Mouse (Mus musculus): ENCODE results near the gene Phykpl.
A peak's percentile ranks its signal among the peaks of the same experiment; 100 is the strongest.
"Not testable (repeated sequence)": the region's sequence is repeated elsewhere in the genome, so short reads cannot be mapped to it uniquely, and the experiment has no call there.

Phykpl gene

DNA sequence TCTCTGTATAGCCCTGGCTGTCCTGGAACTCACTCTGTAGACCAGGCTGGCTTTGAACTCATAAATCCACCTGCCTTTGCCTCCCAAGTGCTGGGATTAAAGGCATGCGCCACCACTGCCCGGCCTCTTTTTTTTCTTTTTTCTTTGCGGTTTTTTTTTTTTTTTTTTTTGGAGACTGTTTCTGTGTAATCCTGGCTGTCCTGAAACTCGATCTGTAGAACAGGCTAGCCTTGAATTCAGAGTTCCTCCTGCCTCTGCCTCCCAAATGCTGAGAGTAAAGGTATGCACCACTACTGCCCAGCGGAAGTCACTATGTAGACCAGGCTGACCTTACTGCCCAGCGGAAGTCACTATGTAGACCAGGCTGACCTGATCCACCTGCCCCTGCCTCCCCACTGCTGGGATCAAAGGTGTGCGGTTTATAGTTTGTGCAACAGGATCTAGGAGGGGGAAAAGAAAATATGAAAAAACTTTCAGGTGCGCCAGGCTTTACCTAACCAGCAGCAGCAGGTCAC lies 34.4 kb downstream of the Phykpl start:
- no peak for DNase-seq (ENCODE audit: low spot score)

DNA sequence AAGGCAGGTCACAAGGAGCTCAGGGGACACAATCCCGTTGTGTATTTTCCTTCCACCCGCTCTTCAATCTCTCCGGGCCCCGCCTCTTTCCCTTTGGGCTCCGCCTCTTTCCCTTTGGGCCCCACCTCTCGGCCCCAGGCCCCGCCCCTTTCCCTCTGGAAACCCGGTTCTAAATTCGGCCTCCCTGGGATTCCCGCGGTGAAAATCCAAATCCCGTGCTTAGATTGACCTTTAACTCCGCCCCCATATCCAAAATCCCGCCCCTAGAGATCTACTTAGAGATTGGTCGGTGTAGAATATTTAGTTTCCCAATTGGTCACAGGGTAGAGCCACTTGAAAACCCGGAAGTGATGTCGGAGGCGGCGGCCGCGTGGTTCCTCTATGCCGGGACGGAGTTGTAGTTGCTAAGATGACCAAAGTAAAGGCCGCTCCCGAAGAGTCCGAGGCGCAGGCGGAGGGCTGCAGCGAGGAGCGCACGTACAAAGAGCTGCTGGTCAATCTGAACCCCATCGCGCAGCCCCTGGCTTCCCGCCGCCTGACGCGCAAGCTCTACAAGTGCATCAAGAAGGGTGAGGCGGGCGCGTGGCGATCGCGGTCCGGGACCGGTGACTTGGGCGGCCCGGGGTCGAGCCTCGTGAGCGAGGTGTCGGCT lies 35.0 kb downstream of the Phykpl start, which contains the start of gene Nhp2:
Gene Nhp2 (plus strand): TSS at position 327 of the 652 bp plus-strand sequence.
- DNase-seq (ENCODE audit: low spot score) = peak; percentile 100

DNA sequence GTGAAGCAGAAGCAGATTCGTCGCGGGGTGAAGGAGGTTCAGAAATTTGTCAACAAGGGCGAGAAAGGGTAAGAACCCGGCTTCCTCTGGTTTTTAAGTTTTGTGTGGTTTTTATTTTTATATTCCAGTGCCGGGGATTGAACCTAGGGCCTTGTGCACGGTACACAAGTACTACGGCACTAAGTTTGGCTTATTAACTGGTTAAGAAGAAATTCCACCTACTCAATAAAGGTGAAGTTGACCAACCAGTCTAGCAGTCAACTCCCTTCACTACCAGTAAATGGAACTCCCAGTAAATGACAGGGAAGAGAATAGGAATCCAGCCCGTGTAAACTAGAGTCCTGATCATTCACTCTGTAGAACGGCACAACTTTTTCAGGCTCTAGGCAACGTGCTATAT lies 35.5 kb downstream of the Phykpl start:
- DNase-seq (ENCODE audit: low spot score) = no peak

DNA sequence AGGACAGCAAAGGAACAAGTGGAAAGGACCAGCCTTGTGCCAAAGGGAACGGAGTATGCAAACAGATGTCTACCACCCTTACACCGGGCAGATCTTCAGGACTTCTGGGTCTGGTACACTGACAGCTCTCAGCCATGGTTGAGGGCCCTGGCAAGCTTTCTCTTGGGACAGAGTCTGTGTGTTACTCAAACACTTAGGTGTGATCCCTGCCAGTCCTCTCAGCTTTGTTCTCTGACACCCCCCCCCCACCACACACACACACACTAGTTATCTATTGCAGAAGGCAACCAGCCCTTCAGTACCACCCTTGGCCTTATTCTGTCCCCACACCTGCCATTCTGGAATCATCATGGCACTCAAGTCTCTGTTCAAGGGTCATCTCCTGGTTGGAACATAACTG lies 37.2 kb downstream of the Phykpl start:
- DNase-seq (ENCODE audit: low spot score) = no peak

DNA sequence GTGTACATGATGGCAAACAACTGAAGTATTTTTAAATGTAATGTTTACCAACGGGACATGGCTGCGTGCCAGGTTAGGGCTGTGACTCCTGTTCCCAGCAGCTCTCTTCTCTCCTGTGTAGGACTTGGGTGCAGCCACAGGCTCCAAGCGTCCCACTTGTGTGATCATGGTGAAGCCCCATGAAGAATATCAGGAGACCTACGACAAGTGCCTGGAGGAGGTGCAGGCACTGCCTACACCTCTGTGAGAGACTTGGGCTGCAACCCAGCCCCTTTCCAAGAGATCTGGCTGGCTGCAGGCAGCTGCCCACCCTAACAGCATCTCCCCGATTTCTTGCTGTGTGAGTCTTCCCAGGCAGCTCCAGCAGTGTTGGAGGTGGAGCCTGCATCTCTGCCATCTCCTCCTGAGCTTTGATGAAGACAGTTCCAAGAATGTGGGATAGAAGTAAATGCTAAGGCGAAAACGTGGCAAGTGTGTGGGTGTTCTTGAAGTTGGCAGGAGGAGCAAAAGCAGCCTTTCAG lies 38.5 kb downstream of the Phykpl start:
- DNase-seq (ENCODE audit: low spot score) = no peak

DNA sequence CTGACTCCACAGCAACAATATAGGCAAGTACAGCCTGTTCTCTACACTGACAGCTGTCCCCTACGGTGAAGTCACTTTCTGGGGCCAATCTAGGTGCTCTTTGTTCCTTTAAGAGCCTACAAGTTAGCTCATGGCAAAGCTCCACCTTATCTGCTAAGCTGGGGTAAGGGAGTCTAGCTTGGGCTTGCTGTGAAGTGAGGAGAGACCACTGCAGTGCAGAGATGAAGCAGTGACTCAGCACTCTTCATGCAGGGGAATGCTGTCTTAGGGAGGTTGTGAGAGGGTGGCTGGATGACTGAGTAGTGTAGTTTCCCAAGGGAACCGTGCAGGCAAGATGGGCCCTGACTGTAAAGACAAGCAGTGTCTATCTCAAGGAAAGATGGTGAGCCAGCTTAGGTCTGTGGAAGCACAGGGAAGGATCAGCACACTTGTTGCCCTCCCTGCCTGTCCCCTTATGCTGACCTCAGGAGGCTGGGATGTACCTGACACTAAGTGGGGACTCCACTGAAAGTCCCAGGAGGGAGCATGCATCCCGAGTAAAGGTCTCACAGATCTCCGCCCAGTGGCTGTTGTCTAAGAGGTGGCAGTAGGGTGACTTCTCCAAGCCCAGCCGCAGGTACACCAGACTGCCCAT lies 40.7 kb downstream of the Phykpl start:
- no peak for DNase-seq (ENCODE audit: low spot score)

DNA sequence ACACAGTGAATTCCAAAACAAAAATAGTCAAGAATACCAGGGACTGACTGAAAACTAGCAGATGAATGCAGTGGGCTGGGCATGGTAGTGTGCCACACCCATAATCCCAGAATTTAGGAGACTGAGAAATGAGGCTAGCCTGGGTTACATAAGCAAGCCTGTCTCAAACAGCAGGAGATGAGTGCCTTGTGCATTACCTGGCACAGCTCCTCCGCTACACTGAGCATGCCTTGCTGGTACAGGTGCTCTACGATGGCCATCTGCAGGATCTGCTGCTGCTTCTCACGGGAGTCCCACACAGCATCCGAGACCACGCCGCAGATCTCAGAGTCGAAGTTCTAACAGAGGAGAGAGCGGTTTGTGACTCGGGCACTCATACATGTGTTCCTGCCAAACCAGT lies 42.9 kb downstream of the Phykpl start:
- no peak for DNase-seq (ENCODE audit: low spot score)

DNA sequence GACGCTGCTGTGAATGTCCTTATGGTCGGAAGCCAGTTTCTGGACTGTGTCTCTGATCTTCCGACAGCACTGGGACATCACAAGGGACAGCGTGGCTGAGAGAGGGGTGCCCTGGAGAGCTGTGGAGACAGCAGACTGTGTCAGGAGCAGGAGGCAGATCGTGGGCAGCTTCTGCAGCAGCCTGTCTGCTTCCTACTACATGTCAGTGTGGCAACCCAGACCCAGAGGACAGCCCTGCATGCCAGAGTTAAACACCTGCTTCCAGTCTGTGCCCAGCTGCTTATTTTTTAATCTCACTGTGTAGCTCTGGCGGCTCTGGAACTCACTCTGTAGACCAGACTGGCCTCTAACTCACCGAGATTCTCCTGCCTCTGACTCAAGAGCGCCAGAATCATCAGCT lies 43.4 kb downstream of the Phykpl start:
- no peak for DNase-seq (ENCODE audit: low spot score)

DNA sequence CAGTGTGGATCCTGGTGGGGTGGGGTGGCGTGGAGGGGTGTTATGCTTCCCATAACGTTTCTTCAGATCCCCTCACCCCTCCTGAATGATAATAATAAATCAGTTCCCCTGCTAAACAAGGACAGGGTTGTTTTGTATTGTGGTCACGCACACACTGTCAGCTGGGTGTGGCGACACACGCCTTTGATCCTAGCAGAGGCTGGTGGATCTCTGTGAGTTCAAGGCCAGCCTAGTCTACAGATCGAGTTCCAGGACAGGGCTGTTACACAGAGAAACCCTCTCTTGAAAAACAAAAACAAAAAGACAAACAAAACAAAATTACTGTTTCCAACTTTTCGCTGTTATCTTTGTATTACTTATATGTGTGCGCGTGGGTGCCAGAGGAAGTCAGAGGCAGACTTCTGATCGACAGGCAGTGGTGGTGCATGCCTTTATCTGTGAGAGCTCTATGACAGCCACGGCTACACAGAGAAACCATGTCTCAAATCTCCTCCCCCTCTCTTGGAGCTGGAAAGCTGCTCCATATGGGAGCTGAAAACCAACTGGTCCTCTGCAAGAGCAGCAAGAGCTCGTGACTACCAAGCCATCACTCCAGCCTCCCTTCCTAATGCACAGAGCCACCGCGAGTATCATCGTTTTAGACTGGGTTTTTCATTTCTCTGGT lies 45.2 kb downstream of the Phykpl start:
- no peak for DNase-seq (ENCODE audit: low spot score)

DNA sequence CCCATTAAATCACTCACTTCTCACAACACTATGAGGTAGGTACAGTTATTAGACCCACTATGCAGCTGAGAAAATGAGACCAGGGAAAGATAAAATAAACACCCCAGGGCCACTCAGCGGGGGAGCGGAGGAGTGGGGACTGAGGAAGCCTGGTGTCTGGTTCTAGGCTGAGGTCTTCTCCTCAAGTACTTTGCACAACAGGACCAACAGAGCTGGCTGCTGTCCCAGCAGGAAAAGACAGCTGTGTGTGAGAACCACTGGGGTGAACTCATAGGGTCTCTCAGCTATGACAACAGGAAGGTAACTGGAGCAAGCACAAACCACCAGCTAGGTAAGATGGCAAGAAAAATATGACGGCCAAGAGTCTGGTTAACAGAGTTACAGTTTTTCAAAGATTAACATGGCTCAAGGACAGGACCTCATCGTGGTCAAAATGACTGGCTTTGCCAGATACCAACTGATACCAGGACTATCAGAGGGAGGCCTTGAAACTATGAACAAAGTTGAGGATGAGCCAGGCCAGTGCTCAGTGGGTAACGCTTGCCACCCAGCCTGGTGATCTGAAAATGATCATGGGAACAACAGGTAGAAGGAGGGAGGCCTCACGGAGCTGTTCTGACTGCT lies 47.7 kb downstream of the Phykpl start:
- no peak for DNase-seq (ENCODE audit: low spot score)

DNA sequence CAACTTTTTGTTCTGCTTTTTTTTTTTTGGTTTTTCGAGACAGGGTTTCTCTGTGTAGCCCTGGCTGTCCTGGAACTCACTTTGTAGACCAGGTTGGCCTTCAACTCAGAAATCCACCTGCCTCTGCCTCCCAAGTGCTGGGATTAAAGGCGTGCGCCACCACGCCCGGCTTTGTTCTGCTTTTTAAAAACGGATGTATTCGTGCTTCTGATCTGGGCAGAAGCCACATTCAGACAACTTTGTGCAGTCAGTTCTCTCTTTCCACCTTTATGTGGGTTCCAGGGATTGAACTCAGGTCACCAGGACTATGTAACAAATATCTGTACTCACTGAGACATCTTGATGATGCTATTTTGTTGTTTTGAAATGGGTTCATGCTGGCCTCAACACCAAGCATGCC lies 48.6 kb downstream of the Phykpl start:
- not testable (repeated sequence) for DNase-seq (ENCODE audit: low spot score)

DNA sequence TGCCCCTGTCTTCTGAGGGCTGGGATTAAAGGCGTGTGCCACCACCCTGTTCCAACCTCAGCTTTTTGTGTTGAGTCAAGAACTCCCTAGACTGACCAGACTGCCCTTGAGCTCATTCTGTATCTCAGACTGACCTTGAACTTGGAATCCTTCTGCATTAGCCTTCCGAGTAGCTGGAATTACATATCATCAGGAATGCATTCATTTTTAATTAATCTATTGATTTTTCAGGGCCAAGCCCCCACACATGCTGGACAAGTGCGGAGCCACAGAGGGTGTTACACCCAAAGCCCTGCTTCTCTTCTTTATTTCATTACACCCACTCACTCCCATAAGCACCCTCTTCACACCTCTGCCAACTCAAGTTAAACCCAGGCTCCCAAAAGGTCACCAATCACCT lies 49.2 kb downstream of the Phykpl start:
- no peak for DNase-seq (ENCODE audit: low spot score)

DNA sequence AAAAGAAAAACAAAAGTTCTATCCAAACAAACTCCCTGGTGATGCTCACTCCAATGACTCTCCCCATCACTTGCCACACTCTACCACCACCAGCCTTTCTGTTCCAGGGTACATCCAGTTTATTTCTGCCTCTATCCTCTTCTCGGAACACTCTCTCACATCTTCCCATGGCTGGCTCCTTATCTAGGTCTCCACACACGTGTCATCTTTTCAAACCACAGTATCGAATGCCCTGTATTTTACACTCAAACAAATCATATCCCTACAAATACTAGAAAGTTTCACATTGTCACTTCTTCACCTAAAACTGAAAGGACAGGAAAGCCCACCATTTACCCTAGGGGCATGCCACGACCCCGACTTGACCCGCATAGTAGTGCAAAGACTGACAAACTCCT lies 50.6 kb downstream of the Phykpl start:
- no peak for DNase-seq (ENCODE audit: low spot score)

DNA sequence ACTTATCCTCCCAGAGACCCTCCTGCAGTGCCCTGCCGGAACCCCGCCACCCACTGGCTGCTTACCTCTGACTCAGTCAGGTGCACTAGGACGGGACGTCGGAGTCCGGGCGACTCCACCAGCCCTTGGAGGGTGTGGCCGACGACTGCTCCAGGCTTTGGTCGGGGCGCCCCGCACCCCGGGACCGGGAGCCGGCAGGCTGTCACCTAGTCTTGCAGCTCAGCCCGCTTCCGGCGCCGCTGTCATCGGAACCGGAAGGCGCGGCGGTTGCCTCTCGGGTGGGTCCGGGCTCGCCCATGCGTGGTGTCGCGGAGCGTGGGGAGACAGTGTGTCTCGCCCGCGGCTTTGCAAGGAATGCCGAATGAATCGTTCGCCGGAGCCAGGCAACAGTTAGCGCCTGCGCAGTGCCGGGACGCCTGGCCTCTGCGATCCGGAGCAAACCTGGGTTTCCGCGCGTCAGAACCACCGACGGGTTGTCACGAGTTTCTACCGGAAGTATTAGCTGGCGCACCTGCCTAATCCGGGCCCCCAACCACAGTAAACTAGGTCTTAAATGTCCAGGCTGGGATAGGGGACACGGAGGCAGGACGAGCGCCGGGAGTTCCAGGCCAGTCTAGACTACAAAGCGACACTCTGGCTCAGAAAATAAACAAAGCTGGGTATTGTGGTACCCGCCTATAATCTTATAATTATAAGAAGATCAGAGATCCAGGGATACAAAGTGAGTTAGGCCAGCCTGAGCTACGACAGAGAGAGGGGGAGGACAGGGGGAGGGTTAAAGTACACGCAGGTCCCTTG lies 51.2 kb downstream of the Phykpl start, which contains the start of gene Rmnd5b:
Gene Rmnd5b (minus strand): TSS at position 372 of the 798 bp plus-strand sequence.
- peak; percentile 86 for DNase-seq (ENCODE audit: low spot score)

DNA sequence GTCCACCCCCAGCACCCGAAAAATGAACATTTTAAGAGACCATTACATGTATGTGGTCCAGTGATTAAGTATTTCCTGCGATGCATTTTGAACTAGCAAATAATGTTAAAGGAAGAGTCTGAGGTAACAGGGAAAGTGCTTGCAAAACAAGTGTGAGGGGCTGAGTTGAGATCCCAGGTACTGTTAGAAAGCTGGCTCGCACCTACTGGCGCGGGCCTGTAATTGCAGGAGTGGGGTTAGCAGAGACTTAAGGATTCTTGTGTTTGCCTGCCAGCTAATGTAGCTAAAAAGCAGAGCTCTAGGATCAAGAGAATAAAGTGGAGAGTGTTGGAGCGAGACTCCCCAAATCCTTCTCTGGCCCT lies 51.7 kb downstream of the Phykpl start:
- peak; percentile 85 for DNase-seq (ENCODE audit: low spot score)

DNA sequence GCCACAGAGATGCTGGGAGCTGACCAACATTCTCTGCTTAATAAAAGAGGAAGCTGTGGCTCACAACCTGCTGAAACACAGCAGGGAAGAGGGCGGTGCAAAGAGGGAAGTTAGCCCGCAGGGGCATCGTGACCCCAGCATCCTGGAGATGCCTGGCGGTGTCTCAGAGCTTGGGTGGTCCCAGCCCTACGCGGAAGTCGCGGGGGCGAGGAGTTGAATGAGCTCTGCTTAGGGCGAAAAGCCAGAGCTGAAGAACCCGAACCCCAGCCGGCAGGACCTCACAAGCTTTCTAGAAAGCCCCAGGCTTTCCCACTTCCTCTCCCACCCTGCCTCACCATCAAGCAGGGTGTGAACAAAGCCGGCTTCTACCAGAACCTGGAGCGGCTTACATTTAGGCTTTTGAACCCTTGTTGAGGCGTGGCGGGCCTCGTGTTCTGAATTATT lies 53.4 kb downstream of the Phykpl start:
- DNase-seq (ENCODE audit: low spot score) = peak; percentile 81

DNA sequence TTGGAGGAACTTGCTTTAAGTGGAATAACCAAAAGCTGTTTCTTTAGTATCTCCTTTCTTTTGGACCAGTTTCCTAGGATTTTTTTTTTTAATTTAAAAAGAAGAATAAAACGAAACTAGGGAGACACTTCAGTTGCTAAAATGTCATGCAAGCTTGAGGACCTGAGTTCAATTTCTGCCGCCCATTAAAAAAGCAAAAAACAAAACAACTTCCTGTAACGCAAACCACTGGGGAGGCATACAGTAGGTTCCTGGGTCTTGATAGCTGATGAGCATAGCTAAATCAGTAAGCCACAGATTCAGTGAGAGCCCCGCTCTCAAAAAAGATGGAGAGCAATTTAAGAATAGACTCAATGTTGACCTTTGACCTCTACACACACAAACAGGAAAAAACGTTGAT lies 53.9 kb downstream of the Phykpl start:
- no peak for DNase-seq (ENCODE audit: low spot score)

DNA sequence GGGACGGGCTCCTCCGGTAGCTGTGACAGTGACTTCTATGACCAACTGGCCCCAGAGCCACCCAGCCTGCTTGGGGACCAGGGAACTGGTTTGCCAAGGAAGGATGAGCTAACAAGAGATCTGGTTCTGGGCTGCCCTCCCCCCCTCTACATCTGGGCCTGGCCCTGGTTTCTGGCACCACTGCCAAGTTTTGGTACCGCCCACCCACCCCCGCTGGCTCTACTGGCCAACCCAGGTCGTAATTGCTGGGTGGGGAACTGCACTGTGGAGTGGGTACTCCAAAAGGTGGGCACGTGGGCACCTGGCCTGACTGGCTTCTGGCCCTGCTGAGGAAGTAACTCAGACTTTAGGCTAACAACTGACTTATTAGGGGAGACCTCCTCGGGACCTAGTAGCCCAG lies 56.2 kb downstream of the Phykpl start:
- no peak for DNase-seq (ENCODE audit: low spot score)

DNA sequence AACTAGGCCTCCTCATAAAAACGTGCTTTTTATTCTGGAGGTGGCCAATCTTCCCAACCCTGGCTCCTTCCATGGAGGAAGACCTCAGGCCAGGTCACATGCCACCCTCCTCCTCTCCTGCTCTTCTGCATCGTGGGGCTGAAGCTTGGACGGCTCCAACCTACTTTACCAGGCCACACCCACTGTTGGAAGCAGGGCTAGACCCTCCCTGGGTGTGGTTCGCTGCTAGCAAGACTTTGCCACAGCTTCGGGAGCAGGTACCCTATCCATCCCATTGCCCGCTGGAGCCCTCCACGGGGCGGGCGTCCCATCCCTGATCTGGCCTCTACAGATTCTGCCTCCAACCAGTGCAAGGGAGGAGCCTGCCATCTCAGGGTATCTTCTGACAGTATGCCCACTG lies 58.6 kb downstream of the Phykpl start:
- DNase-seq (ENCODE audit: low spot score) = no peak

DNA sequence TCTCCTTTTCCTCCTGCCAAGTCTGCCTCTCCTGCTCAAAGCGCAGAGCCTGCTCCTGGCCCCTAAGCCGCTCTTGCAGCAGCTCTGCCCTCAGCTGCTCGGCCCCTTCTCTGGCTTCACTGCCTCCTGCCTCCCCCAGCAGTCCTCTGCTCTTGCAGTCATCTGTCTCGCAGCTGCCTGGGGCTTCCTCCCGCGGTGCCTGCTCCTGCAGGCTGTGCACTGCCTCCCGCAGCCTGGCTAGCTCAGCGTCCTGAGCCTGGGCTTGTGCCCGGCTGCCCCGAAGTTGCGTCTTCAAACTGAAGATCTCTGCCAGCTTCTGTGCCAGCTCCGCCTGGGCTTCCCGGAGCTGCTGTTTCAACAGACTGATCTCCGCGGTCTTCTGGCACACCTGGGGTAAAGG lies 59.2 kb downstream of the Phykpl start:
- no peak for DNase-seq (ENCODE audit: low spot score)

DNA sequence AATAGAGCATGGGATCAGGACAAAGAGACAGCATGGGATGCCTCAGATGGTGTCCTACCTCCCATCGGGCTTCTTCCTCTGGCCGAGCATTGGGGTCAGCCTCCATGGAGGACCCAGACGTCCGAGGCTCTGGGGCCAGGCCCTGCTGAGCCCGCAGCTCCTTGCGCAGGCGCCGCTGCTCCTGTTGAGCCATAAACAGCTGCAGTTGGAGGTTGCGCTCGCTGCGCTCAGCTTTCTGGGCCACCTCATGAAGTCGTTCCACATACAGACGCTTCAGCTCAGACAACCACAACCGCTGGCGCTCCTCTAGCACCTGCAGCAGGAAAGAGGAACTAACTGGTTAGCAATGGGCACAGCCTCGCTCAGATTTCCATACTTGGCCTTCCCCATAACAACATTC lies 59.7 kb downstream of the Phykpl start:
- no peak for DNase-seq (ENCODE audit: low spot score)

DNA sequence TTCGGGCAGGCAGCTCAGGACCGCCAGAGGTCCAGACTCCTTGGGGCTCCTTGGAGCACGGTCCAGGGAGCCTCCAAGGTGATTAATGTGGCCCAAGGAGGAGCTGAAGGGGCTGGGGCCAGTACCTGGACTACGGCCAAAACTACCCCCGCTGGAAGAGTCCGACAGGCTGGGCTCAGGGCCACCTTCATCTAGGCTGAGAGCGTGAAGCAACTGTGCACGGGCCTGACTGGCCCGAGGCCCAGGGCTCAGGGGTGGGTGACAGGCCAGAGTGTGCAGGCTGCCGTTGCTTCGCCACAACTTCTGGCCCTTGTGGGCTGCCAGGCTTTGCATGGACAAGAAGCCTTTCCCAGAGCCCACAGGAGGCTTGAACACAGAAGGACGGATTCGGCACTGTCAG lies 60.7 kb downstream of the Phykpl start:
- DNase-seq (ENCODE audit: low spot score) = no peak
